9 mouse cellular contexts compared by ENCODE assay signal in genomic region chr2:50687222-50687621, GRCm38 (mm10).
DNase-seq lines count a peak whose midpoint lies in the region; ATAC-seq and TF ChIP-seq lines count a peak whose summit lies in the region.
"Had no signal": no experiment of that assay in that cellular context is flagged by ENCODE, and none has a peak within 500 bp of the region (broad histone marks: within the 10 kb centered on the region; RNA-seq: fewer than 3 reads in every experiment).

No protein-coding gene starts in this region.

- H3K4me2 ChIP-seq in liver, embryonic 12.5 days: no peak overlapping the region
- no peak overlapping the region for H3K4me2 ChIP-seq in embryonic facial prominence, embryonic 15.5 days (replicated peaks)
- H3K4me2 ChIP-seq: hindbrain, embryonic 15.5 days had no signal

- H3K27ac ChIP-seq in liver, adult 2 months (replicated peaks; ENCODE audit: insufficient read depth, low read depth, low read length): no peak overlapping the region
- H3K27ac ChIP-seq in liver, embryonic 12.5 days: no peak overlapping the region
- H3K27ac ChIP-seq in embryonic facial prominence, embryonic 15.5 days (replicated peaks): peak overlapping the region; percentile 29
- H3K27ac ChIP-seq: hindbrain, embryonic 15.5 days had no signal

- H3K79me2 ChIP-seq in liver, adult 2 months (ENCODE audit: control insufficient read depth, insufficient read depth, low read length): no peaks in the 10 kb centered on the region

- no peak for TF ChIP-seq CTCF in liver, adult 2 months (IDR thresholded peaks at IDR 0.05; ENCODE audit: low read depth, low read length)

- no peaks in the 10 kb centered on the region for H3K36me3 ChIP-seq in liver, adult 2 months (ENCODE audit: control insufficient read depth, insufficient read depth, low read length)
- no peaks in the 10 kb centered on the region for H3K36me3 ChIP-seq in liver, embryonic 12.5 days
- H3K36me3 ChIP-seq in embryonic facial prominence, embryonic 15.5 days: no peaks in the 10 kb centered on the region
- H3K36me3 ChIP-seq: hindbrain, embryonic 15.5 days had no signal

- H3K9me3 ChIP-seq in liver, embryonic 12.5 days (replicated peaks): no peaks in the 10 kb centered on the region
- no peaks in the 10 kb centered on the region for H3K9me3 ChIP-seq in embryonic facial prominence, embryonic 15.5 days (replicated peaks)
- H3K9me3 ChIP-seq: hindbrain, embryonic 15.5 days had no signal

- no peak overlapping the region for H3K9ac ChIP-seq in liver, adult 2 months (ENCODE audit: low read depth, low read length)
- H3K9ac ChIP-seq in liver, embryonic 12.5 days: no peak overlapping the region
- no peak overlapping the region for H3K9ac ChIP-seq in embryonic facial prominence, embryonic 15.5 days
- H3K9ac ChIP-seq: hindbrain, embryonic 15.5 days had no signal

- no peaks in the 10 kb centered on the region for H3K27me3 ChIP-seq in liver, adult 2 months (ENCODE audit: control insufficient read depth, insufficient read depth, low read length)
- no peaks in the 10 kb centered on the region for H3K27me3 ChIP-seq in liver, embryonic 12.5 days (replicated peaks)
- no peaks in the 10 kb centered on the region for H3K27me3 ChIP-seq in embryonic facial prominence, embryonic 15.5 days
- H3K27me3 ChIP-seq: hindbrain, embryonic 15.5 days had no signal

- no peak overlapping the region for H3K4me3 ChIP-seq in liver, adult 2 months (ENCODE audit: insufficient read depth, low read depth, low read length)
- no peak overlapping the region for H3K4me3 ChIP-seq in liver, embryonic 12.5 days
- no peak overlapping the region for H3K4me3 ChIP-seq in embryonic facial prominence, embryonic 15.5 days (replicated peaks)
- H3K4me3 ChIP-seq: hindbrain, embryonic 15.5 days had no signal

- no peak for TF ChIP-seq POLR2A in liver, adult 2 months (IDR thresholded peaks at IDR 0.05; ENCODE audit: extremely low read depth, insufficient read depth, low read length)

- peak; percentile 85 for DNase-seq in liver, adult 2 months (ENCODE audit: extremely low read depth, low read depth, low spot score)
- peak; percentile 78 for DNase-seq in kidney, adult 11 months
- DNase-seq in lung, postnatal 10 days: peak; percentile 48
- no peak for DNase-seq in layer of hippocampus, postnatal 14 days (ENCODE audit: low spot score in 2 of 2)
- DNase-seq in layer of hippocampus, adult 11-12 months (ENCODE audit: low spot score): no peak
- DNase-seq in cerebellum, adult 11 months: no peak

- 25% methylated on average over 5 of the region's 5 CpGs for WGBS in liver, adult 2 months
- 51% methylated on average over 5 of the region's 5 CpGs for WGBS in liver, embryonic 12.5 days (ENCODE audit: insufficient replicate concordance)
- WGBS in embryonic facial prominence, embryonic 15.5 days: 23% methylated on average over 5 of the region's 5 CpGs

- H3K4me1 ChIP-seq in liver, adult 2 months (ENCODE audit: control insufficient read depth, insufficient read depth, low read length): peaks cover 2% of the 10 kb centered on the region; the same call in 1 of the 2 replicates
- H3K4me1 ChIP-seq in liver, embryonic 12.5 days: no peaks in the 10 kb centered on the region
- H3K4me1 ChIP-seq in embryonic facial prominence, embryonic 15.5 days: no peaks in the 10 kb centered on the region
- H3K4me1 ChIP-seq: hindbrain, embryonic 15.5 days had no signal

- ATAC-seq in liver, embryonic 12.5 days: no peak
- ATAC-seq in embryonic facial prominence, embryonic 15.5 days (ENCODE audit: insufficient number of reproducible peaks, low FRiP score, low TSS enrichment, low read depth): peak; percentile 76

Comparison
In these comparisons a context has a peak if more than half of its experiments do, and no peak if none do; other contexts are left out.
1. DNase-seq: peak in liver, adult 2 months (single experiment), kidney, adult 11 months (single experiment) and lung, postnatal 10 days (single experiment); none in layer of hippocampus, postnatal 14 days (0 of 2), layer of hippocampus, adult 11-12 months (single experiment) and cerebellum, adult 11 months (single experiment).